Mouse (Mus musculus) bone marrow, adult 2 months (tissue): Measurements from ENCODE around the gene H2-DMb1.

Experiments used
- CTCF ChIP-seq: fragments of 200-500 bp; IDR thresholded peaks from 2 replicates; pipeline ENCODE4 v1.5.1; 2011; ENCODE audit warnings: low read length, control low read depth; ENCODE audit not compliant: control insufficient read depth, insufficient read depth
- POLR2A ChIP-seq: fragments of 200-500 bp; IDR thresholded peaks from 2 replicates; pipeline ENCODE4 v1.6.1; 2011; ENCODE audit warnings: low read depth, mild to moderate bottlenecking, control low read depth, low read length, borderline replicate concordance; ENCODE audit not compliant: control insufficient read depth

GRCm38 (mm10) chr17:34155534-34155933 lies 2.7 kb downstream of the H2-DMb1 start:
- no peak for TF ChIP-seq POLR2A
- no peak for TF ChIP-seq CTCF
